Mouse (Mus musculus) heart, adult 2 months (tissue): ENCODE data around the gene Aqp3.

ENCODE experiments used
- CTCF ChIP-seq: fragments of 200-600 bp; IDR thresholded peaks from 2 replicates; pipeline ENCODE4 v1.8.1; 2022; ENCODE audit warnings: antibody characterized with exemption, mild to moderate bottlenecking, moderate library complexity
- POLR2A ChIP-seq: fragments of 200-500 bp; IDR thresholded peaks from 2 replicates; pipeline ENCODE4 v1.6.1; 2011; ENCODE audit warnings: mild to moderate bottlenecking, low read depth, low read length, control low read depth; ENCODE audit not compliant: insufficient read depth

DNA sequence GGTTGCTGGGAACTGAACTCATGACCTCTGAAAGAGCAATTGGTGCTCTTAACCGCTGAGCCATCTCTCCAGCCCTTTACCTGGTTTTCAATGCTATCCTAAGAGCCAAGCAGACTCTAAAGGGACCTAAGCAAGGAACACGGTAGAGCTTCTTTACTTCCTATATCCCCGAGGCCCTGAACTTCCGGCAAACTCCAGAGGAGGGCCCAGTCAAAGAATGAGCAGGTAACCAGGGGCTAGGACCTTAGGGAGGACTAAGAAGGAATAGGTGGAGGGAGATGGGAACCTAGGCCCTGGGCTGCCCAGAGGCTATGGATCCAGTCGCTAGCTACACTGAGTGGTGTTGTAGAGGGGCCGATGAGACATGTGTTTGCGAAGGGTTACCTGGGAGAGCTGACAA lies 46.2 kb downstream of the Aqp3 start:
- TF ChIP-seq POLR2A (no peak), CTCF (no peak)
